Mouse (Mus musculus): ENCODE results near the gene Foxo6. TPM values are rescaled to one million over a fixed set of nuclear protein-coding genes. Genes with fewer than 3 reads are reported as not detected.

Gene Foxo6
- polyA plus RNA-seq, 1 experiment from 2014 or later = 1.0 TPM

DNA sequence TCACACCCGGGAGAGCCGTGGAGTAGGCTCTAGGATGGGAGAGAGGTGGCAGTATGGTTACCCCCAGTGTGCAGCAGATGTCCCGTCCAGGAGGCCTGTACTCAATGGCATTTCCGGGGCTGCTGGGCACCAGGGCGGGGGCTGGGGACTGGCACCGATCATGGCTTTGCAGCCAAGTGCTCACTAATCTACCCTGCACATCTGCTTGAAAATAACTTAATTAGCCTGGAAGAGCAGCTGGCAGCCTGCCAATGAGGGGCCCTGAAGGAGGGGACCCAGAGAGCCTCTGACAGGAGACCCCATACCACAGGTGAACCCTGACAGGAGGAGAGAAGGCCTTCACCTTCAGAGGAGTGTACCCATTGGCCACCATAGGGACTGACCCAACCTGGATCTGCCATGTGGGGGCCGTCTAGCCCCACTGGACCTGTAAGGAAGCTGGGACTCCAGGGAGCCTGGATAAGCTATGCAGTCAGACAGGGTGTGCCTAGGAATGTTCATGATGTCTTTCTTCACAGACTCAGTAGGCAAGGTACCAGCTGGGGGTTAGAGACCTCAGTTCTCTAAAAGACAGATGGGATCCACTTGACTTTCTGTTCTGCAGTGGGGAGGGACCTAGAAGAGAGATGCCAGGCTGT, 63.9 kb downstream of the Foxo6 start:
- Histone ChIP-seq H3K4me2 (no peak overlapping the region), H3K36me3 (no peaks in the 10 kb centered on the region), H3K9me3 (no peaks in the 10 kb centered on the region), H3K27ac (replicated peaks) (no peak overlapping the region), H3K4me1 (replicated peaks) (peaks cover 55% of the 10 kb centered on the region), H3K4me3 (no peak overlapping the region), H3K9ac (no peak overlapping the region), H3K27me3 (no peaks in the 10 kb centered on the region)
- WGBS = 66% methylated on average over 7 of the region's 7 CpGs
- ATAC-seq (ENCODE audit: low read depth) = peak; percentile 16; the same call in 1 of the 2 replicates

- Histone ChIP-seq H3K4me1 (replicated peaks) (peaks cover 55% of the 10 kb centered on the region), H3K27me3 (no peaks in the 10 kb centered on the region), H3K4me3 (no peak overlapping the region), H3K4me2 (no peak overlapping the region), H3K27ac (replicated peaks) (no peak overlapping the region; the same call in 1 of the 2 replicates), H3K9ac (no peak overlapping the region), H3K36me3 (no peaks in the 10 kb centered on the region), H3K9me3 (no peaks in the 10 kb centered on the region)
- WGBS = 30% methylated on average over 6 of the region's 6 CpGs
- 0 out of 2 replicates have a peak, but pooled peaks have one; percentile 20 for ATAC-seq (ENCODE audit: low read depth)
Measured at GRCm38 (mm10) chr4:120221708-120222107, 65.4 kb downstream of the Foxo6 start.

- H3K36me3 ChIP-seq = no peaks in the 10 kb centered on the region
- H3K9ac ChIP-seq = no peak overlapping the region
- H3K27ac ChIP-seq (replicated peaks) = peak overlapping the region; percentile 52
- ATAC-seq (ENCODE audit: low read depth) = no peak
- no peak overlapping the region for H3K4me3 ChIP-seq
- H3K4me2 ChIP-seq = no peak overlapping the region
- no peaks in the 10 kb centered on the region for H3K9me3 ChIP-seq
- peaks cover 40% of the 10 kb centered on the region for H3K4me1 ChIP-seq (replicated peaks)
- WGBS = 59% methylated on average over 9 of the region's 9 CpGs
- H3K27me3 ChIP-seq = no peaks in the 10 kb centered on the region
Measured at GRCm38 (mm10) chr4:120218878-120219277, 68.3 kb downstream of the Foxo6 start.

Other genes starting within 250 kb of the Foxo6 start
- gene AL607142.1, start 222.4 kb downstream of the Foxo6 start, polyA plus RNA-seq (2015; fragmentation: Nextera tagmentation; extraction: Ambion mirVana) = not detected in 2 replicates
- gene Edn2, start 126.1 kb downstream of the Foxo6 start, polyA plus RNA-seq (2015; fragmentation: Nextera tagmentation; extraction: Ambion mirVana) = 0.21 and 0.47 TPM in 2 replicates
- 82.6 and 93.1 TPM in 2 replicates for gene Scmh1, start 117.9 kb upstream of the Foxo6 start, polyA plus RNA-seq (2015; fragmentation: Nextera tagmentation; extraction: Ambion mirVana)
- gene Slfnl1, start 244.9 kb upstream of the Foxo6 start, polyA plus RNA-seq (2015; fragmentation: Nextera tagmentation; extraction: Ambion mirVana) = not detected in 2 replicates

All from neural tube, embryonic 13.5 days (tissue).